Mouse (Mus musculus) C2C12 (cell line): ENCODE measurements around the gene Phf14.

Experiments used
- CEBPB ChIP-seq: IDR thresholded peaks from one replicate; pipeline ENCODE4 v1.6.1; 2011; ENCODE audit warnings: low read depth, mild to moderate bottlenecking, control low read depth, moderate library complexity
- CTCF ChIP-seq: IDR thresholded peaks from one replicate; pipeline ENCODE4 v1.5.1; 2011; ENCODE audit not compliant: control insufficient read depth, insufficient read depth, insufficient read length
- MYOD1 ChIP-seq: IDR thresholded peaks from one replicate; pipeline ENCODE4 v1.6.1; 2011; ENCODE audit warnings: low read depth; ENCODE audit not compliant: control insufficient read depth, insufficient read length
- MYOG ChIP-seq: IDR thresholded peaks from one replicate; pipeline ENCODE4 v1.6.1; 2011; ENCODE audit not compliant: control insufficient read depth, insufficient read length; ENCODE audit errors: extremely low read depth
- USF1 ChIP-seq: IDR thresholded peaks from one replicate; pipeline ENCODE4 v1.6.1; 2011; ENCODE audit warnings: low read depth, mild to moderate bottlenecking, control low read depth, moderate library complexity

GRCm38 (mm10) chr6:11926082-11926595 lies 18.5 kb downstream of the Phf14 start:
- TF ChIP-seq CTCF = no peak
- no peak for TF ChIP-seq USF1
- no peak for TF ChIP-seq CEBPB
- TF ChIP-seq MYOG = no peak
- no peak for TF ChIP-seq MYOD1
